Mouse (Mus musculus): Measurements from ENCODE around the gene Hyls1. TPM values are rescaled to one million over a fixed set of nuclear protein-coding genes. Genes with fewer than 3 reads are reported as not detected.

Gene Hyls1
- total and polyA plus RNA-seq, 3 experiments: 10.5 to 10.6 TPM; not detected in 1

DNA sequence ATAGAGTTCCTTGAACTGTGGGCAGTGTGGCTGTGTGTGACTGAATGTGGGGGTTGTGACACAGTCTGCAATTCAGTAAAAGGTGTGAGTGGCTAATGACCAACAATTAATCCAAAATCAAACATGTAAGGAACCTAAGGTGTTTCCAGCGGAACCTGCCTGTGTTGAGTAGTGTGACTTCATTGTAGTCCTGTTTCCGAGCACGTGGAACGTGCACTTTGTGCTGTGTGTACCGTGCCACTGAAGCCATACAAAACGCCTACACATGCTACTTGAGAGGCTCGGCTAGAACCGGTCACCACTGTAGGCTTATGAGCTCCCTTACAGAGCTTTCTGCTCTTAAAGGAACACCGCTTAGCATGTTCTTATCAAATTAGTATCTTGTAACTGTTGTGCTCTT is 21.7 kb downstream of the Hyls1 start:
- Histone ChIP-seq H3K9ac (ENCODE audit: control insufficient read depth, low read depth, low read length, poor library complexity, severe bottlenecking) (no peak overlapping the region), H3K4me3 (ENCODE audit: control insufficient read depth in 1 of 2, insufficient read depth in 1 of 2, low read depth in 2 of 2, low read length in 2 of 2) (no peak overlapping the region), H3K27me3 (ENCODE audit: control insufficient read depth in 1 of 2, insufficient read depth in 2 of 2, low read length in 2 of 2) (peaks cover 0 to 2% of the 10 kb centered on the region in 2 experiments; a peak in 2 of 4 replicates), H3K9me3 (replicated peaks; ENCODE audit: insufficient read depth, low read length) (no peaks in the 10 kb centered on the region), H3K36me3 (ENCODE audit: control insufficient read depth in 1 of 2, insufficient read depth in 2 of 2, low read length in 2 of 2) (peaks cover 0 to 6% of the 10 kb centered on the region in 2 experiments; a peak in 2 of 4 replicates), H3K79me2 (ENCODE audit: control insufficient read depth, insufficient read depth, low read length, poor library complexity) (no peaks in the 10 kb centered on the region), H3K27ac (ENCODE audit: control insufficient read depth, low read depth, low read length) (no peak overlapping the region), H3K4me1 (ENCODE audit: control insufficient read depth in 1 of 2, insufficient read depth in 2 of 2, low read length in 2 of 2) (peaks cover 5 to 15% of the 10 kb centered on the region in 2 experiments)
- no peak for DNase-seq (ENCODE audit: low read depth, low spot score)
- TF ChIP-seq POLR2AphosphoS2 (IDR thresholded peaks at IDR 0.05; ENCODE audit: low read length): no peak
- no peak for TF ChIP-seq POLR2AphosphoS5 (IDR thresholded peaks at IDR 0.05; ENCODE audit: borderline replicate concordance, low read depth, low read length)
- no peak for TF ChIP-seq CTCF (IDR thresholded peaks at IDR 0.05 in 2 of 3, conservative IDR thresholded peaks at IDR 0.05 in 1 of 3; ENCODE audit: control insufficient read depth in 1 of 3, insufficient read depth in 1 of 3, low read depth in 2 of 3, low read length in 3 of 3, poor library complexity in 1 of 3, severe bottlenecking in 1 of 3)
- TF ChIP-seq JUND (IDR thresholded peaks at IDR 0.05; ENCODE audit: low read depth, low read length): no peak
- TF ChIP-seq TAL1 (IDR thresholded peaks at IDR 0.05; ENCODE audit: low read length): no peak
- no peak for TF ChIP-seq USF1 (IDR thresholded peaks at IDR 0.05; ENCODE audit: low read depth, low read length)
- TF ChIP-seq MAZ (IDR thresholded peaks at IDR 0.05; ENCODE audit: low read depth, low read length): no peak

DNA sequence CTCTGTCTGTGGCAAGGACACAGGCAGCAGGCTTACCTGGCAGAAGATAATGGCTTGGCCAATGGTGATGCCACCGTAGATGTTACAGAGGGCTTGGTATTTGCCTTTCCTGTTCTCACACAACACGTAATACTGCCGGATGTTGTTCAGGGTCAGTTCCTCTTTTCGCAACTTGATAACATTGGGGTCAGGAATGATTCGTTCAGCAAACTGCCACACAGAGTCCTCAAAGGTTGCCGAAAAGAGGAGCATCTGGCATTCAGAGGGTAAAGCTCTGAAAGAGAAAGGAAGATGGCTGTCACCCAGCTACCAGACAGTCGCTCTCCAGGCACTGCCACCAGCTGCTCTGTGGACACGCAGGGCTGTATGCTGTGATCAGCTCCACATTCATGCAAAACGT is 23.5 kb downstream of the Hyls1 start:
- peak overlapping the region; percentile 15; the same call in 1 of the 2 replicates for H3K9ac ChIP-seq (ENCODE audit: control insufficient read depth, low read depth, low read length, poor library complexity, severe bottlenecking)
- 0 out of 2 replicates have a peak overlapping the region, but pooled peaks have one; percentile 12 for H3K27ac ChIP-seq (ENCODE audit: control insufficient read depth, low read depth, low read length)
- H3K4me1 ChIP-seq (ENCODE audit: control insufficient read depth in 1 of 2, insufficient read depth in 2 of 2, low read length in 2 of 2): peaks cover 5 to 15% of the 10 kb centered on the region in 2 experiments
- DNase-seq (ENCODE audit: low read depth, low spot score): peak; percentile 76
- peak overlapping the region; percentile 12 to 49; a peak in 3 of 4 replicates for H3K4me3 ChIP-seq (ENCODE audit: control insufficient read depth in 1 of 2, insufficient read depth in 1 of 2, low read depth in 2 of 2, low read length in 2 of 2)
- no peaks in the 10 kb centered on the region for H3K79me2 ChIP-seq (ENCODE audit: control insufficient read depth, insufficient read depth, low read length, poor library complexity)
- peaks cover 0 to 2% of the 10 kb centered on the region in 2 experiments; a peak in 1 of 4 replicates for H3K27me3 ChIP-seq (ENCODE audit: control insufficient read depth in 1 of 2, insufficient read depth in 2 of 2, low read length in 2 of 2)
- H3K9me3 ChIP-seq (replicated peaks; ENCODE audit: insufficient read depth, low read length): no peaks in the 10 kb centered on the region
- TF ChIP-seq MAFK (IDR thresholded peaks at IDR 0.05; ENCODE audit: borderline replicate concordance, low read depth, low read length) (no peak), MYC (IDR thresholded peaks at IDR 0.05; ENCODE audit: low read depth, low read length) (no peak), GATA1 (IDR thresholded peaks at IDR 0.05; ENCODE audit: low read depth, low read length) (peak; percentile 54; the same call in 1 of the 2 replicates), TBP (IDR thresholded peaks at IDR 0.05; ENCODE audit: low read depth, low read length) (0 out of 2 replicates have a peak, but pooled peaks have one; percentile 18), BHLHE40 (IDR thresholded peaks at IDR 0.05; ENCODE audit: borderline replicate concordance, low read depth, low read length) (no peak), SIN3A (IDR thresholded peaks at IDR 0.05; ENCODE audit: low read length) (0 out of 2 replicates have a peak, but pooled peaks have one; percentile 35), ETS1 (IDR thresholded peaks at IDR 0.05; ENCODE audit: low read depth, low read length) (0 out of 2 replicates have a peak, but pooled peaks have one; percentile 17), ZC3H11A (IDR thresholded peaks at IDR 0.05; ENCODE audit: low read depth, low read length) (no peak)
- H3K36me3 ChIP-seq (ENCODE audit: control insufficient read depth in 1 of 2, insufficient read depth in 2 of 2, low read length in 2 of 2): peaks cover 0 to 6% of the 10 kb centered on the region in 2 experiments; a peak in 2 of 4 replicates
